Mouse (Mus musculus) cerebellum, postnatal 25 days (tissue): ENCODE results near the gene Tnr.

Experiments used
- DNase-seq, 2 experiments: peaks; one replicate each; pipeline ENCODE4 v3.0.0; 2021; ENCODE audit warnings: mixed read lengths in 2 of 2

Tnr gene

GRCm38 (mm10) chr1:159567171-159567570, 43.6 kb downstream of the Tnr start:
- no peak for DNase-seq

GRCm38 (mm10) chr1:159570270-159570669, 46.7 kb downstream of the Tnr start:
- no peak for DNase-seq

DNA sequence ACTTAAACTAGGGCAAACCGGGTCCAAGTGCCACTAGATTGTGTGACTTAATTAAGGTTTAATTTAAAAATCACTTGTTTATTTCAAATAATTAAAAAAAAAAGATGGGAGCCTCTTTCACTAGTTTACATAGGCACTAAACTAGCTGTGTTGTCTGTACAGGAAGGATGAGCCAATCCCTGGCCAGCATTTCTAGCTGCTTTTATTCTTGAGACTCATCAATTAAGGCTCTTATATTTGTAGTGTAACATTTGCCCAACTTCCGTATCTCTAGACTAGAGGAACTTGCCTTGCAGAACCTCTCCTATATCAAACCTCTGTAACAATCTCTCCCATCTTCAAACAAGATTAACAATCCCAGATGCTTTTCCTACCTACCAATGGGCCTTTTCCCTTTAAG, 47.3 kb downstream of the Tnr start:
- no peak for DNase-seq

- DNase-seq, result no peak
Measured at GRCm38 (mm10) chr1:159571951-159572350, 48.4 kb downstream of the Tnr start.

- DNase-seq, result no peak
Measured at GRCm38 (mm10) chr1:159573116-159573515, 49.5 kb downstream of the Tnr start.

- no peak for DNase-seq
Measured at GRCm38 (mm10) chr1:159574661-159575060, 51.1 kb downstream of the Tnr start.

DNA sequence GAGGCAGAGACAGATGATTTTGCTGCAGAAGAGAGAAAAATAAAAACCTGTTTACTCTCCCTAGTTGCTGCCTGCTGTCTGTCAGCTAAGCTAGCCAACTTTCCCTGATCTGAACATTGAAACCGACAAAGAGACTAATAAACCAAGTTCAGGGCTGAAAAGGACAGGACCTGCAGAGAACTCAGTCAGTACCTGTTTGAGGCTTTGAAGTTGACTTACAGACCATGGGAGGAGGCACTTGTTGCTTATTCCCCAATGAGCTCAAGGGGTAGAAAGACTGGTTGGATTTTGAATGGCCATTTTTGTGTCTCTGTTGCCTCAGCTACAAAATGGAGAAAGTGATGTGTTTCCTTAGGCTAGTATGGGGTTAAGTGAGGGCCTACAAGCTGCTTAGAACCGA, 52.7 kb downstream of the Tnr start:
- DNase-seq, result no peak

DNA sequence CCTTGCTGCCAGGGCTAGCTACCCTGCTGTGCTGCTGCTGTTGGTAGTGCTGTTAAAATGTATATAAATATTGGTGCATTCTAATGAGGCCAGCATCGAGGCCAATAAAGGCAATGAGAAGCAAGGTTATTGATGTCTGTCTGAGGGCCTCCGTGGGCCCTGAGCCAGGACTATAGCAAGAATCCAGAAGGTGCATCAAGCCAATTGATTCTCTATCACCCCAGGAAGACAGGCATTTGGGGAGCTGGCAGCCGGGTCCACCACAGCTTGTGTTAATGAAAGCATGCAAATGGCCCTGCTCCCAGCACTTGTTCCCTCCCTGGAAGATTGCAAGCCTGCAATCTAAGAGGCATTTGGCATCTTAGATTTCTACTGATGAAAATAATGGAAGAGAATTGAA, 54.8 kb downstream of the Tnr start:
- DNase-seq, result peak; percentile 55 to 60

GRCm38 (mm10) chr1:159580335-159580921, 56.9 kb downstream of the Tnr start:
- DNase-seq, result no peak

DNA sequence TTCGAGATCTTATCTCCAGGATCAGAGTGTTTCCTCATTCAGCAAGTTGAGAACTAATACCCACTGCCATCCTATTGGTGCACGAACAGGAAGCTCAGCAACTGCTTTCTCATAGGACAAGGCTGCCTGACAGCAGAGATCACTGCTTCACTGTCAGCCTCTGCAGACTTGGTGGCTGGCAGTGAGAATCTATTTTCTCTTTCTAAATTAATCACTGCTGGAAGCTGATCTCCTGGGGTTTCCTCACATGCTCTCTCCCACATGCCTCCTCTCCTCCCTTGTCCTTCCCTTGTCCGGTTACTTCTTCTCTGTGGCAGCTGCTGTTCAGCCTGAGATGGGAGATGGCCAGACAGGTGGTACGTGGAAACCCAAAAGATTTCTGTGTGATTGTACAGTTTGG, 60.3 kb downstream of the Tnr start:
- no peak for DNase-seq

DNA sequence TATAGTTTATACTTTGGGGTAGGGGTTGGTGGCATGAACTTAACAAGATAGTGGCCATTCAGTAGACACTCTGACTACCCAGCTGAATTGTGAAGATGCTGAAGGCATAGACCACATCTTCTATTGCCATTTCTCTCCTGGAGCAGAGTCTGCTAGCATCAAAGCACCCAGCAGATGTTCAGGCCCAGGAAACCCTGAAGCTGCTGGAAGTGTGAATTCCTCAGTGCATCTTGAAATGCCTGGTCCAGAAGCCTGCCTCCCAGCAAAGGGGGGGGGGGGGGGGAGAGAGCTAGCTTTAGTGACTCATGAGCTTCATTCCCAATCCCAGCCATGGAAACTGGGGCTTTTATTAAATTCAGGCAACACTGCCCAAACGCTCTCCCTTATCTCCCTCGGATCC, 65.2 kb downstream of the Tnr start:
- no peak for DNase-seq

GRCm38 (mm10) chr1:159594099-159595058, 70.8 kb downstream of the Tnr start:
- peak; percentile 73 to 75 for DNase-seq

DNA sequence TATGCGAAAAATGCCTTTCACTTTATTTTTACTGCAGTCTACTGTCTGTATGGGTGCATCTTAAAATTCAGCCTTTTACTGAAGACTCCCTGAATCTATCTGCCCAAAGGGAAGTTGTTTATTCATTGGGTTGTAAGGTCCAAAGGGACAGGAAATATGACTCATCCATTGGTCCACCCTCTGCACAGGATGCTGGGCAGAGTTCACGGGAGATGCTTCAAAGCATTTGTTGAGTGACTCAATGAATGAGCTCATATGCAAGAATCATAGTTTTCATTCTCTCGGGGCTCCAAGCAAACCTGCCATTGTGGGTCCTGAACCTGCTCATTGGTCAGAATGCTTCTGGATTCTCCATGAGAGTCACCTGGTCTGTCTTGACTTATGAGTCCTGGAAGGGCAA, 72.2 kb downstream of the Tnr start:
- no peak for DNase-seq

GRCm38 (mm10) chr1:159596640-159597039, 73.1 kb downstream of the Tnr start:
- no peak for DNase-seq

DNA sequence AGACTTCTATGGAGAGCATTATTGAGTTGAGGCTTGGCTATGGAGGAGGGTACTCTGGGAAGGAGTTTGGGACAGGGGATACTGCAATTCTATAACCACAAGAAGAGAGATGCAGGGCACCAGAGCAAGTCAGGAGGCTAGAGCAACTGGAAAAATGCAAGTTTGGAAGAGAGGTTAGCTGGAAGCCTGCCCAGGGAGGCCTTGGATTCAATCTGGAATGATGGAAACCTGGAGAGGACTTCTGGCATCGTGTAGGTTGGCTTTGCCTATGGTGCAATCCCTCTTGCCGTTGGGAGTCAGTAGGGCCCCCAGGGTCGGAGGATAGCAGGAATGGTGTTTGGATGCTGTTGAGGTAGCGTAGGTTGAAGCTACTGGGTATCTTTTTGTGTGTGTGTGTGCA, 90.0 kb downstream of the Tnr start:
- DNase-seq, result peak; percentile 33 to 63

DNA sequence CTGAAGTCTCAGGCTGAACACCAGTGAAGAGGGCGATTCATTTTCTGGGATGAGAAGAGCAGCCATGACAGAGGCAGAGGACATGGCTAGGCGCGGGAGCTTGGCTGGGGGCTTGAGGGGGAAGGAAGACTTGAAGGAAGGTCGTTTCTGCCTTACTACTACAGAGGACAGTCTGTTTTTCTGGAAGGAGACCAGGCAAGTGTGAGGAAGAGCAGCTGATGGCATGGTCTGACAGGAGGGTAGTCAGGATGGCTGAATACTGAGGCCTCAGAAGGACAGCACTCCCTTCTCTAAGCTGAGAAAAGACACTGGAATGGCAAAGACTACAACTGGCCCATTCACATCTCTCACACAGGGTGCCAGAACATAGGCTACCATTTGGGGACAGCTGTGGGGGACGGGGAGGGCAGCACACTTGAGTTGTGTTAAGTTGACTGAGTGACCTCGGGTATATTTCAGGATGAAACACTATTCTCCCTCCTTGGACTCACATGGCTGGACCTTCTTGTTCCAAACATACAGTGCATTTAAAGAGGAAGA, 90.6 kb downstream of the Tnr start:
- DNase-seq, result no peak

DNA sequence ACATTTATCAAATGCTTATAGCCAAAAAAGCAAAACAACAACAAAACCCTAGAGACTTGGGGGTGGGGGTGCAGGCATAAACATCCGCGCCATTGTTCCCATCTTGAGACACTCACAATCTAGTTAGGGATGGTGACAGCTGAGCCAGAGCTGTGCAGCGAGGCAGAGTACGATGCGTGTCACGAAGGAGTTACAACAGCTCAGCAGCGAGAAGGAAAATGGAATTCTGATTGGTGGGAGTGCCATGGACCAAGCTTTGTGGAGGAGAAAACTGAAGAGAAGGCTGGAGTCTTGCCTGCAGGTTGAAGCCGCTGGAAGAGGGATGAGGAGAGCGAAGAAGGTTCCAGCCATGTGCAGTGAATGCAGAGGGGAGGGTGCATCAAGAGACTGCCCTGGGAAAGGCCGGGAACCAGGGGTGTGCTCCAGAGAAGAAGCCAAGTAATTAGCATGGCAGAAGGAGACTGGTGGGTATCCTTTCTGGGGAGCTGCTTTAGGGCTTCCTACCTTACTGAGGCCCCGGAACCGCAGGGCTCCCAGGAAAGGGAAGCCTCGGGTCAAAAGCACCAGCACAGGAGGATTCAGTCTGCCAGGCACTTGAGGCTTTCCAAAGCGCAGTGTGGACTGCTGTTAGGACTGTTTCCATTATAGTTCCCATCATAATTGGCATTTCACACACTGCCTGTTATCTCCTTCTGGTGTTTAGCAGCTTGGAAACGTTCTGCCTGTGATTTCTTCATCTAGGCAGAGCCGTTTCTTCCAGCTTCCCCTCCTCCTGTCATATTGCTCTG, 91.3 kb downstream of the Tnr start:
- DNase-seq, result peak; percentile 45 to 50

- DNase-seq, result peak; percentile 27 to 61
Measured at GRCm38 (mm10) chr1:159615686-159616085, 92.1 kb downstream of the Tnr start.

DNA sequence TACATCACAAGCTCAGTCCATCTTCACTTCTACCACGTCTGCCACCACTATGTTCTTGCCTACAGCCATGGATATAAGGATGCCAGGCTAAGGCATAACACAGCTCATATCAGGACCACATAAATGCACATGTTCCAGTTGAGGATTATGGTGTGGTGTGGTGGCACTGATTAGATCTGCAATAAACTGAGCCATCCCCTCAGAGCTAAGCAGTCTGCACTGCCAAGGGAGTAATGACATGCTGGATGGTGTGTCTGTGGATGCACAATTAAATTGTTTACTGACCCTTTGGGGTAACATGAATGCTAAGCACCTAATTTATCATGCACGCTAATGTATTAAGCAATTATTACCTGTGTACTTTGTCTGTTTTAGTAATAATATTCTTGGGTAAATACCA, 95.6 kb downstream of the Tnr start:
- no peak for DNase-seq

- no peak for DNase-seq
Measured at GRCm38 (mm10) chr1:159621321-159621720, 97.8 kb downstream of the Tnr start.

DNA sequence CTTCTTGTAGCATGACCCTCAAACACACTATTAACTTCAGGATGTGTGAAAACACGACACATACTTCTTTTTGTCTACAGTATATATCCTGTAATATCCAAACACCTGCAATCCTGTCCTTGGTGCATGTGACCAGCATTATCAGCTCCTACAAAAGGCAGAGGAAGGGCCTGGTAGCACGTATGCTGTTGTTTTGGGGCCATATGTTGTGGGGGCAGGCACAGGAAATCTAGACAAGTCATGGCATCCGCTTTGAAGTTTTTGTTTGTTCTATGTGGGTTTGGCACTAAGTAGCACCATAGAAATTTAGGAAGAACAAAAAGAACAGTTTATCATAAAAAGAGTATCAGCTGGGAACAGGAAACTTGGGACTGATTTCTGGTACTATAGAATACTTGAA, 105.5 kb downstream of the Tnr start:
- DNase-seq, result no peak

DNA sequence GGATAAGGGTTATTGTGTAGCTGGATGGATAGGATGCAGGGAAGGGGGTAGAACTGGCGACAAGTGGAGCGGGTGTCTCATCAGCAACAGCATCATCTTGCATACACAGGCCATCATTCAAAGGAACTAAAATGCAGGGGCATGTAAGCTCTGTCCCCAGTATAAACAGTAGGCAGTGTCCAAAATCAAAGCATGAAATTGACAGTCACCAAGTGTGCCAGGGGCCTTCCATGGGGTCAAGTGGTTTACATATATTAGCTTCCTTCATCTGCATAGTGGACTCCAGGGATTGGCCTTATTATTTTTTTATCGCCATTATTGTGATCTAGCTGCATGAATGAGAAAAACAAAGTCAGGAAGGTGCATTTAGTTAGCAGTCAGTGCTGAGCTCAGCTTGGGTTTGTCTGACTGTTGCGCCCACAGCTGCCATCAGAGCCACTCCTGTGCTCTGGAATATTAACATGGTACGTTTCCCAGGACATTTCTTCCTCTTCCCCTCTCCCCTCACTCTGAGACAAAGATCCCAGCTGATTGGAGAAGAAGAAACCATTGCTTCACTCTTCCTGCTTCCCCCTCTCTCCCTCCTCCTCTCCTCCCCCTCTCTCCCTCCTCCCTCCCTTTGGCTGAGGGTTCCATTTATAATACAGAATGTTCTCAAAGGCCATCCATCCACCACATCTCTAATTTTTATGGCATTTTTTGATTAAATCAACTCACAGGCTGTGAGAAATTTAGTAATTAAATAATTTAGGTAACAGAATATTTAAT, 106.4 kb downstream of the Tnr start:
- DNase-seq, result no peak
